Mouse (Mus musculus) liver, adult 2 months (tissue): ENCODE data around the gene Itih3.

Source experiments
- CTCF ChIP-seq: fragments of 200-500 bp; IDR thresholded peaks from 2 replicates; pipeline ENCODE4 v1.5.1; 2011; ENCODE audit warnings: low read depth, low read length, control low read depth
- POLR2A ChIP-seq: fragments of 200-500 bp; IDR thresholded peaks from 2 replicates; pipeline ENCODE4 v1.6.1; 2011; ENCODE audit warnings: low read length, control low read depth; ENCODE audit not compliant: insufficient read depth; ENCODE audit errors: extremely low read depth

- TF ChIP-seq POLR2A, result no peak
- no peak for TF ChIP-seq CTCF
Observed at GRCm38 (mm10) chr14:30869391-30869801, 54.2 kb downstream of the Itih3 start.
